Mouse (Mus musculus) cerebellum, postnatal 14 days (tissue): ENCODE measurements around the gene Mettl2.

Experiments used
- DNase-seq, 2 experiments: peaks; one replicate each; pipeline ENCODE4 v3.0.0; 2021; ENCODE audit warnings: mixed read lengths in 2 of 2

Mettl2 gene

GRCm38 (mm10) chr11:105153068-105153833, 27.0 kb downstream of the Mettl2 start:
- peak; percentile 30 to 56 for DNase-seq

- no peak for DNase-seq
Observed at GRCm38 (mm10) chr11:105155915-105156314, 29.7 kb downstream of the Mettl2 start.

DNA sequence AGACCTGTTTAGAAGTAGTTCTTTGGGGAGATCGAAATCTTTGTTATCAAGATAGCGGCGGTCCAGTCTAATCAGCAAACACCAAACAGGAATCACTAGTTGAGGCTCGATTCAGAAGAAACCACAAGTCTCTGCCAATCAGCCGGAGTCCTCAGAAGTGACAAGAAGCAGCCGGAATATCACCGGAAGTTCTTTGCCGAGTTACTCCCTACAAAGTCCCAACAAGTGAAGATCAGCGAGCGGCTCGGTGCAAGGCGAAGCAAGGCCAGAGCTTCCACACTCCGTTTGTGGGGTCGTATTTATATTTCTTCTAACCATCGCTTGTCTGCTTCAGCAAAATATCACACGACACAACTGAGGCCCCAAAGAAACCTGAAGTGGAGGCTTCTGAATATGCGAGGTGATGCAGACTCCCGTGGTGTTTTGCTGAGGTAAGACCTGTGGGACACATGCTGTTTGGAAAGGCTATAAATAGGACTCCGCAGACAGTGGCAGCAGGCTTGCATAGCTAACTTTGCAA, 30.6 kb downstream of the Mettl2 start:
- DNase-seq, result no peak

DNA sequence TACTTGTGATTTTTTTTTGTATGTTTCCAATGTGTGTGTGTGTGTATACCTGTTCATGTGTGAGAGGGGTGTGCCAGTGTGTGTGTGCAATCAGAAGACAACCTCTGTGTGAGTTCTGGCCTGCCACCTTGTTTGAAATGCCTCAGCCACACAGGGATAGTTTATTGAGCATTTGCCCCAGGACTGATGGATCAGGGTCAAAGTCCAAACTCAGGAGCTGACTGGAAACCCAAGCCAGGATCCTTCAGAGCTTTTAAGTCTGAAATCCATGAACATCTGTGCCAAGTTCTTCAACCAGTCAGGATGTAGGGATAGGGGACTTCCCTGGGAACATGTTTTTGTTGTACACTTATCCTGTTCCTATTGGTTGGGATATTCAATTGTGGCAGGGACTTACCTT, 31.8 kb downstream of the Mettl2 start:
- DNase-seq, result no peak

- no peak for DNase-seq
Observed at GRCm38 (mm10) chr11:105159673-105160360, 33.6 kb downstream of the Mettl2 start.

DNA sequence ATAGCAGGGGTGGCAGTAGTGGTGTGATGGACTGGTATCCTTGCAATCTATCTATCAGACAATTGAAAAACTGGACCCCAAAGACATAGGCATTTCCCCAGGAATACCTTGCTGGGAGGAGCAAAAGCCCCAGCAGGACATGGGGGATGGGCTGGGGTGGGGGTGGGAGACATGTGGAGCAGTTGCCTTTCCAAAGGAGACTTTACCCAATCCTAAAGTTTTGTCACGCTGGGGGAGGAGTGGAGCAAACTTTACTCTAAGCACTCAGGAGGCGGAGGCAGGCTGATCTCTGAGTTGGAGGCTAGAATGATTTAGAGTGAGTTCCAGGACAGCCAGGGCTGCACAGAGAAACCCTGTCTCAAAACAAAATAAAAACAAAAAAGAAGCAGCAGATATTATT, 35.2 kb downstream of the Mettl2 start:
- DNase-seq, result no peak

GRCm38 (mm10) chr11:105164516-105165510, 38.6 kb downstream of the Mettl2 start:
- DNase-seq, result no peak

DNA sequence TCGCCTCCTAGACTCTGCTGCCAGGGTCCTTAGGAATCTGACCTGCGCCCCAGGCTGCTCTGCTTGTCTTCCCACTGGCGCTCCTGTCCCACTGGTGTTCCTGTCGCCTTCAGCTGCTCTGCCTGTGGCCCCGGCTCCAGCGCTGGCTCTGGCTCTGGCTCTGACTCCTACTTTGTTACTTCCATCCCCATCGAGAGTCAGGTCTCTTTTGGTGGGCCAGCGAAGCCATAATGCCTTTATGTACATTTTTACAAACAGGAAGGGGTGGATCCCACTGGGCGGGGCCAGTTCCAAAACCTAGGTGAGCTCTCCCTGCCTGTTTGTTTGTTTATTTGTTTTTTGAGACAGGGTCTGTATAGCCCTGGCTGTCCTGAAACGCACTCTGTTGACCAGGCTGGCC, 40.6 kb downstream of the Mettl2 start:
- DNase-seq, result no peak

DNA sequence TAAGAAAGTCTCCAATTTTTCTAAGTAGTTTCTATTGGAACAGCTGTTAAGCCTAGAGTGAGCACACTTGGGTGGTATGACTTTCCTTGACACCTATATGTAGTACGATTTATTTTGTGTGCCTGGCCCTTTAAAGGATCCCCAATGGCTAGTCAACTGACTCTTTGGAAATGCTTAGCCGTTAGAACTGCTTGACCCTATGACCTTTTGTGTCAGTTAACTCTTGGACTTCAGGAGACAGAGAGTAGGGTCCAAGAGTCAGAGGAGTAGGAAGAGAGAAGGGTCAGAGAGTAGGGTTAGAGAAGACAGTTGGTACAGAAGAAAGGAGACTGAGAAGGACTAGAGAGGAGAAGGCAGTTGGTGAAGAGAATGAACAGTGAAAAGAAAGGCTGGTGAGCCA, 52.3 kb downstream of the Mettl2 start, which contains the start of gene Tlk2:
Gene Tlk2, plus strand, starts transcription at position 292 of the 400 bp plus-strand sequence.
- DNase-seq, result no peak

GRCm38 (mm10) chr11:105179523-105179922, 53.3 kb downstream of the Mettl2 start:
- DNase-seq, result no peak

DNA sequence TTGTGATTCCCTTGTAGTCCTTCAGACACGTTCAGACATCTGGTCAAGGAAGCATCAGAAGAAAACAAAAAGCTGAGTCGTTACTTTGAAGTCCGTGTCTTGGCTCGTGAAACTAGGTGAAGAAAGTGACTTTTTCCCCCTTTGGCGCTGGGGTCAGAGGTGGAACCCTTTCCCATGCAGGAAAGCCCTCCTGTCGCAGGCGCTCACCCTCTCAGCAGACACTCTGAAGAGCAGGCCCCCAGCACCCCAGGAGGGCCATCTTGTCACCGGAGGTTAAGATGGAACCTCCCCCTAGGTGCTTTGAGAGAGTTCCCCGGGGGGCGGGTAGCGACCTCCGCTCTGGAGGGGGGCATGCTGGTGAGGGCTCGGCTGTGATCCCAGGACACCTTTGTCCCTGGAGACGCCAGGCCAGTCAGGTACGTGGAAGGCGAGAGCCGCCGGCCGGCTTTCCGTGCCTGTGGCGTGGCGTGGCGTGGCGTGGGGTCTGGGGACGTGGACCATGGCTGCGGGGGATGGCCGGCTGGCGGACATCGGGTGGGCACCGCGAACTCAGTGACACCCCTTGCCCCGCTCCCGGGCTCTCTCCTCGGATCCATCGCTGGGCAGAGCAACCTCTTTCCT, 54.4 kb downstream of the Mettl2 start:
- DNase-seq, result peak; percentile 67 to 68

DNA sequence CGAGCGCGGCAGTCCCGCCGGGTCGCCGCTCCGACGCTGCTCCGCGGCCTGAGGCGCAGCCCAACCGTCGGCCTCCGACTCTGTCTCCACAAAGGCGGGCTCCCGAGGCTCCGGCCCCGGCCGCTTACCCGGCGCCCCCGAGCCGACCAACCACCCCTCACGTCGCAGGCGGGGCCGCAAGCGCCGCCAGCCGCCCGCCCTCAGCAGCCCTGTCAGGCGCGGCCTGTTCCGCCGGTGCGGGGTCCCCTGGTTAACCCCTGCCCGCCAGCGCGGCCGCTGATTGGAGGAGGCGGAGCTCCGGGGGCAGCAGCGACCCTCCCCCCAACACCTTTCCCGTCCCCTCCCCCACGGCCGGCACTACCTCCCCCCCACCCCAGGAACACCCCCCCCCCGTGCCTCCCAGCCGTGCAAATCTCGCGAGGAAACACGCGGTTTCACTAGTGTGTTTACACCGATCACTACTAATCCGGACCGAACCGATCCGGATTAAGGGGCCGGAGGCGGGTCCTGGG, 55.0 kb downstream of the Mettl2 start:
- DNase-seq, result peak; percentile 95 to 99

GRCm38 (mm10) chr11:105181689-105182460, 55.6 kb downstream of the Mettl2 start:
- peak; percentile 59 to 70 for DNase-seq

- DNase-seq, result no peak
Observed at GRCm38 (mm10) chr11:105182461-105182855, 56.2 kb downstream of the Mettl2 start.

GRCm38 (mm10) chr11:105184678-105185077, 58.5 kb downstream of the Mettl2 start:
- DNase-seq, result no peak
